Mouse (Mus musculus): ENCODE measurements around the gene Olfr639. TPM values are rescaled to one million over a fixed set of nuclear protein-coding genes. Genes with fewer than 3 reads are reported as not detected.
"Not testable (repeated sequence)": the region's sequence is repeated elsewhere in the genome, so short reads cannot be mapped to it uniquely, and the experiment has no call there.

Olfr639 gene
- under 1 TPM; 0.11 to 0.19 (median 0.14) TPM for total RNA-seq (2022)

GRCm38 (mm10) chr7:104017203-104017602 lies at the start of gene Olfr639:
Gene Olfr639 (minus strand): TSS chr7:104017303.
- DNase-seq (ENCODE audit: low spot score in 2 of 2), result no peak

- DNase-seq (ENCODE audit: low spot score in 2 of 2), result no peak
These were observed 44.2 kb upstream of the Olfr639 start, which contains the start of gene 4930516K23Rik for GRCm38 (mm10) chr7:104061345-104061744. Gene 4930516K23Rik (minus strand): TSS chr7:104061445.

- no peak for DNase-seq (ENCODE audit: low spot score in 2 of 2)
These were observed 42.1 kb upstream of the Olfr639 start for GRCm38 (mm10) chr7:104059215-104059614.

GRCm38 (mm10) chr7:104052566-104052965 lies 35.5 kb upstream of the Olfr639 start, which contains the start of gene Olfr642:
Gene Olfr642 (minus strand): TSS chr7:104052666.
- no peak for DNase-seq (ENCODE audit: low spot score in 2 of 2)

- no peak for DNase-seq (ENCODE audit: low spot score in 2 of 2)
These were observed 33.6 kb upstream of the Olfr639 start for GRCm38 (mm10) chr7:104050745-104051144.

- no peak for DNase-seq (ENCODE audit: low spot score in 2 of 2)
These were observed 18.0 kb upstream of the Olfr639 start, which contains the start of gene Olfr641 for GRCm38 (mm10) chr7:104035145-104035544. Gene Olfr641 (plus strand): TSS chr7:104035445.

GRCm38 (mm10) chr7:104026978-104027377 lies 9.9 kb upstream of the Olfr639 start:
- no peak for DNase-seq (ENCODE audit: low spot score in 2 of 2)

- DNase-seq (ENCODE audit: low spot score in 2 of 2), result no peak
These were observed 8.4 kb upstream of the Olfr639 start, which contains the start of gene Olfr640 for GRCm38 (mm10) chr7:104025473-104025872. Gene Olfr640 (minus strand): TSS chr7:104025573.

- DNase-seq (ENCODE audit: low spot score in 2 of 2), result no peak
These were observed 4.5 kb upstream of the Olfr639 start for GRCm38 (mm10) chr7:104021651-104022050.

- DNase-seq (ENCODE audit: low spot score in 2 of 2), result no peak
These were observed 1.9 kb upstream of the Olfr639 start for GRCm38 (mm10) chr7:104018953-104019352.

GRCm38 (mm10) chr7:103999124-103999523 lies 18.0 kb downstream of the Olfr639 start:
- no peak for DNase-seq (ENCODE audit: low spot score in 2 of 2)

GRCm38 (mm10) chr7:103998446-103998845 lies 18.7 kb downstream of the Olfr639 start, which contains the start of gene Olfr638:
Gene Olfr638 (plus strand): TSS chr7:103998746.
- DNase-seq (ENCODE audit: low spot score in 2 of 2), result no peak

- DNase-seq (ENCODE audit: low spot score in 2 of 2), result no peak
These were observed 45.3 kb downstream of the Olfr639 start for GRCm38 (mm10) chr7:103971782-103972181.

GRCm38 (mm10) chr7:103970852-103971251 lies 46.3 kb downstream of the Olfr639 start, which contains the start of gene Olfr635:
Gene Olfr635 (plus strand): TSS chr7:103971152.
- no peak for DNase-seq (ENCODE audit: low spot score in 2 of 2)

GRCm38 (mm10) chr7:103966873-103967272 lies 50.2 kb downstream of the Olfr639 start:
- DNase-seq (ENCODE audit: low spot score in 2 of 2), result not testable (repeated sequence)

Other genes starting within 250 kb of the Olfr639 start
- gene Olfr69, start 245.7 kb downstream of the Olfr639 start, total RNA-seq (2022), result not detected
- gene Olfr68, start 237.6 kb downstream of the Olfr639 start, total RNA-seq (2022), result not detected
- gene Olfr67, start 225.5 kb downstream of the Olfr639 start, total RNA-seq (2022), result not detected
- gene Hbb-bt, start 203.3 kb downstream of the Olfr639 start, total RNA-seq (2022), result 10 to 100 TPM; 16.8 to 31.9 (median 25.7) TPM
- gene Hbb-bs, start 189.2 kb downstream of the Olfr639 start, total RNA-seq (2022), result 100 to 1,000 TPM; 204 to 381 (median 262) TPM
- not detected for gene Hbb-bh2, start 176.8 kb downstream of the Olfr639 start, total RNA-seq (2022)
- gene Hbb-bh1, start 174.1 kb downstream of the Olfr639 start, total RNA-seq (2022), result not detected
- gene Hbb-y, start 164.1 kb downstream of the Olfr639 start, total RNA-seq (2022), result under 1 TPM in 1 of 4 experiments, not detected in 3; 0.57 TPM
- gene Olfr66, start 131.1 kb downstream of the Olfr639 start, total RNA-seq (2022), result not detected
- not detected for gene Olfr64, start 122.8 kb downstream of the Olfr639 start, total RNA-seq (2022)
- gene Olfr65, start 113.8 kb downstream of the Olfr639 start, total RNA-seq (2022), result not detected
- gene Olfr631, start 88.5 kb downstream of the Olfr639 start, total RNA-seq (2022), result not detected
- gene Olfr632, start 83.0 kb downstream of the Olfr639 start, total RNA-seq (2022), result not detected
- not detected for gene Olfr633, start 72.9 kb downstream of the Olfr639 start, total RNA-seq (2022)
- gene Olfr635, start 46.2 kb downstream of the Olfr639 start, total RNA-seq (2022), result under 1 TPM in 3 of 4 experiments, not detected in 1; 0.05 to 0.08 (median 0.07) TPM
- not detected for gene Olfr638, start 18.6 kb downstream of the Olfr639 start, total RNA-seq (2022)
- gene Olfr640, start 8.3 kb upstream of the Olfr639 start, total RNA-seq (2022), result not detected
- not detected for gene Olfr641, start 18.1 kb upstream of the Olfr639 start, total RNA-seq (2022)
- not detected for gene Olfr642, start 35.4 kb upstream of the Olfr639 start, total RNA-seq (2022)
- gene 4930516K23Rik, start 44.1 kb upstream of the Olfr639 start, total RNA-seq (2022), result not detected
- not detected for gene Olfr644, start 54.6 kb upstream of the Olfr639 start, total RNA-seq (2022)
- not detected for gene Olfr645, start 68.2 kb upstream of the Olfr639 start, total RNA-seq (2022)
- not detected for gene Olfr646, start 87.6 kb upstream of the Olfr639 start, total RNA-seq (2022)
- not detected for gene Ubqln5, start 112.5 kb upstream of the Olfr639 start, total RNA-seq (2022)
- not detected for gene Olfr643, start 120.1 kb upstream of the Olfr639 start, total RNA-seq (2022)
- gene Ubqln3, start 126.0 kb upstream of the Olfr639 start, total RNA-seq (2022), result not detected
- not detected for gene Ubqlnl, start 133.3 kb upstream of the Olfr639 start, total RNA-seq (2022)
- not detected for gene Olfm5, start 147.5 kb upstream of the Olfr639 start, total RNA-seq (2022)
- under 1 TPM in 3 of 4 experiments, not detected in 1; 0.25 to 0.46 (median 0.28) TPM for gene Olfr648, start 166.1 kb upstream of the Olfr639 start, total RNA-seq (2022)
- not detected for gene Olfr649, start 178.7 kb upstream of the Olfr639 start, total RNA-seq (2022)
- under 1 TPM in 2 of 4 experiments, not detected in 2; 0.25 to 0.46 TPM for gene Trim6, start 201.5 kb upstream of the Olfr639 start, total RNA-seq (2022)
- gene Trim34a, start 227.2 kb upstream of the Olfr639 start, total RNA-seq (2022), result 1 to 10 TPM; 1.3 to 2.8 (median 1.9) TPM

Data from left cerebral cortex, adult 8-10 months (tissue).